ENCODE assay signal across 28 mouse cellular contexts in the genomic region with DNA sequence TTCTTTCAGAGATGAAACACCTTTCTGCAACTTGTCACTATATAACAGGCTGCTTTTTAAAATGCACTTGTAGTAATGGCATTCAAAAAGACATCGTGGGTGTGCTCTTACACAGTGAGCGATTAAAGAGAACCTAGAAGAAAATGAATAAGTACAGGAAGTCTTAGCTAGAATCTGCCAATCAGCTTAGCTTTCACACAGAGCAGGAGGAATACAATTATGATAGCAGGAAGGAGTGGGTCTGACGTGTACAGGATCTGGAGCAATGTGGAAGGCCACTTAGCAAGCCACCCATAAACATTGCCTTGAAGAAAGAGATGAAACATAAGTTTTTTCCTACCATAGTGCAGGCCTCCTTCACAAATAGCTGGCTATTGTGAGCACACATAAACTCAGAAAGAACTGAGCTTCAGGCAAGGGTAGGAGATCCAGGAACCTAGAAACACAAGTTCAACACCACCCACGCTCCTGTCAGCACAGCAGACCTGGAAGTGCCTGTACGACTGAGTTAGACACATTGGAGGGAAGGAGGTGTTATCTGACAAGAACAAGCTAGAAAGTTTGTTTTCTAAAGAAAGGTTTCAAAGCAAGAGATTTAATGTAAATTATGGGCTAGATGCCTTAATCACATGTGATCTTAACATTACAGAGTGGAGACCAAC. TPM values are rescaled to one million over a fixed set of nuclear protein-coding genes. Genes with fewer than 3 reads are reported as not detected.
DNase-seq lines count a peak whose midpoint lies in the region; ATAC-seq lines count a peak whose summit lies in the region.
"Had no signal": no experiment of that assay in that cellular context is flagged by ENCODE, and none has a peak within 500 bp of the region (broad histone marks: within the 10 kb centered on the region; RNA-seq: fewer than 3 reads in every experiment).

No protein-coding gene starts in this region.

- H3K4me1 ChIP-seq in forebrain, embryonic 16.5 days (replicated peaks; ENCODE audit: control insufficient read depth, insufficient read depth, low read length), result no peaks in the 10 kb centered on the region
- H3K4me1 ChIP-seq in forebrain, embryonic 15.5 days, result no peaks in the 10 kb centered on the region
- H3K4me1 ChIP-seq in midbrain, embryonic 11.5 days (ENCODE audit: control insufficient read depth, insufficient read depth, low read length), result no peaks in the 10 kb centered on the region
- H3K4me1 ChIP-seq in midbrain, embryonic 15.5 days, result 0 out of 2 replicates have a peak, but pooled peaks cover 6% of the 10 kb centered on the region
- H3K4me1 ChIP-seq: embryonic facial prominence, embryonic 10.5 days; embryonic facial prominence, embryonic 13.5 days had no signal

- H3K36me3 ChIP-seq in forebrain, embryonic 16.5 days (ENCODE audit: control insufficient read depth, insufficient read depth), result peaks cover 52% of the 10 kb centered on the region
- H3K36me3 ChIP-seq in forebrain, embryonic 15.5 days, result peaks cover 71% of the 10 kb centered on the region
- peaks cover 16% of the 10 kb centered on the region for H3K36me3 ChIP-seq in midbrain, embryonic 11.5 days (ENCODE audit: control insufficient read depth, insufficient read depth, low read length)
- H3K36me3 ChIP-seq in midbrain, embryonic 15.5 days (replicated peaks), result peaks cover 32% of the 10 kb centered on the region
- H3K36me3 ChIP-seq: G1E had no signal

- H3K9ac ChIP-seq in forebrain, embryonic 16.5 days (replicated peaks; ENCODE audit: low read depth, low read length), result no peak overlapping the region
- H3K9ac ChIP-seq in forebrain, embryonic 15.5 days (replicated peaks), result no peak overlapping the region
- no peak overlapping the region for H3K9ac ChIP-seq in midbrain, embryonic 11.5 days (ENCODE audit: low read length)
- H3K9ac ChIP-seq in midbrain, embryonic 15.5 days, result no peak overlapping the region
- H3K9ac ChIP-seq: embryonic facial prominence, embryonic 13.5 days; forebrain, embryonic 12.5 days; hindbrain, embryonic 13.5 days had no signal

- WGBS in forebrain, embryonic 16.5 days, result 82% methylated on average over 5 of the region's 5 CpGs
- WGBS in forebrain, embryonic 15.5 days, result 84% methylated on average over 5 of the region's 5 CpGs
- WGBS in midbrain, embryonic 11.5 days, result 94% methylated on average over 5 of the region's 5 CpGs
- WGBS in midbrain, embryonic 15.5 days, result 91% methylated on average over 5 of the region's 5 CpGs

- 0 out of 2 replicates have a peak, but pooled peaks have one; percentile 18 for ATAC-seq in forebrain, embryonic 16.5 days
- ATAC-seq in forebrain, embryonic 15.5 days (replicated peaks), result no peak
- no peak for ATAC-seq in midbrain, embryonic 11.5 days (ENCODE audit: low FRiP score)
- ATAC-seq in midbrain, embryonic 15.5 days (replicated peaks), result no peak
- ATAC-seq in inflammation-experienced regulatory T-cells, adult 6 months, result no peak
- ATAC-seq: hindbrain, embryonic 16.5 days; intestine, embryonic 16.5 days; Patski had no signal

- H3K4me3 ChIP-seq in forebrain, embryonic 16.5 days (replicated peaks; ENCODE audit: low read length), result no peak overlapping the region
- H3K4me3 ChIP-seq in forebrain, embryonic 15.5 days, result no peak overlapping the region
- H3K4me3 ChIP-seq in midbrain, embryonic 11.5 days (ENCODE audit: low read depth, low read length), result no peak overlapping the region
- no peak overlapping the region for H3K4me3 ChIP-seq in midbrain, embryonic 15.5 days
- H3K4me3 ChIP-seq: embryonic facial prominence, embryonic 10.5 days; embryonic facial prominence, embryonic 13.5 days; erythroblast, embryonic 14.5 days; forebrain, embryonic 12.5 days; gastrocnemius, adult 2 months; hindbrain, embryonic 10.5 days; hindbrain, embryonic 13.5 days had no signal

- DNase-seq in frontal cortex, adult 2 months (ENCODE audit: extremely low spot score in 1 of 2, low spot score in 1 of 2), result peak; percentile 55 to 64
- no peak for DNase-seq in frontal cortex, postnatal 14 days (ENCODE audit: low spot score in 2 of 2)
- peak; percentile 72 for DNase-seq in midbrain, embryonic 11.5 days (ENCODE audit: low spot score, missing footprints)
- DNase-seq in telencephalon, adult 2 months (ENCODE audit: low read depth, low spot score), result peak; percentile 43
- DNase-seq: adrenal gland, postnatal 10 days; adrenal gland, postnatal 36 days; cerebellum, adult 11 months; cerebellum, adult 9-11 months; gastrocnemius, adult 2 months; gastrocnemius, postnatal 14 days had no signal

- H3K4me2 ChIP-seq in forebrain, embryonic 16.5 days (ENCODE audit: low read length), result no peak overlapping the region
- no peak overlapping the region for H3K4me2 ChIP-seq in forebrain, embryonic 15.5 days (replicated peaks)
- no peak overlapping the region for H3K4me2 ChIP-seq in midbrain, embryonic 11.5 days
- H3K4me2 ChIP-seq in midbrain, embryonic 15.5 days, result no peak overlapping the region
- H3K4me2 ChIP-seq: embryonic facial prominence, embryonic 13.5 days; forebrain, embryonic 12.5 days; heart, embryonic 11.5 days; hindbrain, embryonic 13.5 days had no signal

- H3K9me3 ChIP-seq in forebrain, embryonic 16.5 days (ENCODE audit: control insufficient read depth, low read length), result no peaks in the 10 kb centered on the region
- no peaks in the 10 kb centered on the region for H3K9me3 ChIP-seq in forebrain, embryonic 15.5 days
- H3K9me3 ChIP-seq in midbrain, embryonic 11.5 days (ENCODE audit: control insufficient read depth, low read length), result no peaks in the 10 kb centered on the region
- no peaks in the 10 kb centered on the region for H3K9me3 ChIP-seq in midbrain, embryonic 15.5 days
- H3K9me3 ChIP-seq: embryonic facial prominence, embryonic 10.5 days; forebrain, embryonic 12.5 days; G1E; hindbrain, embryonic 13.5 days had no signal

- no peak overlapping the region for H3K27ac ChIP-seq in forebrain, embryonic 16.5 days (ENCODE audit: low read length)
- no peak overlapping the region for H3K27ac ChIP-seq in forebrain, embryonic 15.5 days (replicated peaks)
- H3K27ac ChIP-seq in midbrain, embryonic 11.5 days (ENCODE audit: low read depth, low read length), result no peak overlapping the region
- H3K27ac ChIP-seq in midbrain, embryonic 15.5 days, result no peak overlapping the region
- H3K27ac ChIP-seq: embryonic facial prominence, embryonic 10.5 days; embryonic facial prominence, embryonic 13.5 days; forebrain, embryonic 12.5 days; gastrocnemius, adult 2 months; hindbrain, embryonic 10.5 days; hindbrain, embryonic 13.5 days had no signal

- H3K27me3 ChIP-seq in forebrain, embryonic 16.5 days (replicated peaks; ENCODE audit: control insufficient read depth, insufficient read depth, low read length), result no peaks in the 10 kb centered on the region
- no peaks in the 10 kb centered on the region for H3K27me3 ChIP-seq in forebrain, embryonic 15.5 days
- no peaks in the 10 kb centered on the region for H3K27me3 ChIP-seq in midbrain, embryonic 11.5 days (ENCODE audit: control insufficient read depth, insufficient read depth, low read length)
- H3K27me3 ChIP-seq in midbrain, embryonic 15.5 days (replicated peaks), result no peaks in the 10 kb centered on the region
- H3K27me3 ChIP-seq: CH12.LX; embryonic facial prominence, embryonic 13.5 days; forebrain, embryonic 12.5 days; hindbrain, embryonic 13.5 days; Patski had no signal

RNA-seq across cellular contexts. Expression of gene Tagln3, which starts 9.8 kb away (rescaled TPM):
- 455 and 473 TPM in 2 replicates for polyA plus RNA-seq in forebrain, embryonic 16.5 days (2015; fragmentation: Nextera tagmentation; extraction: Ambion mirVana)
- 490 and 501 TPM in 2 replicates for polyA plus RNA-seq in forebrain, embryonic 15.5 days (2015; fragmentation: Nextera tagmentation; extraction: Ambion mirVana)
- 452 and 462 TPM in 2 replicates for polyA plus RNA-seq in frontal cortex, adult 2 months (2012; rRNA removed)
- polyA plus RNA-seq in midbrain, embryonic 11.5 days (2014; fragmentation: Nextera tagmentation; extraction: Ambion mirVana), result 320 and 334 TPM in 2 replicates
- 390 and 409 TPM in 2 replicates for polyA plus RNA-seq in midbrain, embryonic 15.5 days (2015; fragmentation: Nextera tagmentation; extraction: Ambion mirVana)
- polyA plus RNA-seq in inflammation-experienced regulatory T-cells, adult 6 months (2017; shearing (Covaris generic)), result 1 to 10 TPM in 1 of 3 experiments, under 1 TPM in 1, not detected in 1; 0.55 to 1.1 TPM
- polyA plus RNA-seq: G1E had no signal

RNA-seq across cellular contexts. Expression of gene Tmprss7, which starts 21.2 kb away (rescaled TPM):
- polyA plus RNA-seq in forebrain, embryonic 16.5 days (2015; fragmentation: Nextera tagmentation; extraction: Ambion mirVana), result 0.58 and 0.75 TPM in 2 replicates
- polyA plus RNA-seq in forebrain, embryonic 15.5 days (2015; fragmentation: Nextera tagmentation; extraction: Ambion mirVana), result 0.39 and 0.65 TPM in 2 replicates
- 2.7 and 2.8 TPM in 2 replicates for polyA plus RNA-seq in frontal cortex, adult 2 months (2012; rRNA removed)
- polyA plus RNA-seq in midbrain, embryonic 11.5 days (2014; fragmentation: Nextera tagmentation; extraction: Ambion mirVana), result 0.18 and 0.32 TPM in 2 replicates
- 0.59 and 0.72 TPM in 2 replicates for polyA plus RNA-seq in midbrain, embryonic 15.5 days (2015; fragmentation: Nextera tagmentation; extraction: Ambion mirVana)
- not detected for polyA plus RNA-seq in inflammation-experienced regulatory T-cells, adult 6 months (2017; shearing (Covaris generic))
- polyA plus RNA-seq: erythroblast, embryonic 14.5 days; G1E; heart, embryonic 14.5 days; heart, postnatal 0 days; Patski had no signal

RNA-seq across cellular contexts. Expression of gene Abhd10, which starts 28.1 kb away (rescaled TPM):
- polyA plus RNA-seq in forebrain, embryonic 16.5 days (2015; fragmentation: Nextera tagmentation; extraction: Ambion mirVana), result 42.1 and 42.7 TPM in 2 replicates
- polyA plus RNA-seq in forebrain, embryonic 15.5 days (2015; fragmentation: Nextera tagmentation; extraction: Ambion mirVana), result 39.8 and 43.3 TPM in 2 replicates
- polyA plus RNA-seq in frontal cortex, adult 2 months (2012; rRNA removed), result 27.0 and 29.9 TPM in 2 replicates
- polyA plus RNA-seq in midbrain, embryonic 11.5 days (2014; fragmentation: Nextera tagmentation; extraction: Ambion mirVana), result 48.2 and 48.5 TPM in 2 replicates
- 42.0 and 43.7 TPM in 2 replicates for polyA plus RNA-seq in midbrain, embryonic 15.5 days (2015; fragmentation: Nextera tagmentation; extraction: Ambion mirVana)
- polyA plus RNA-seq in inflammation-experienced regulatory T-cells, adult 6 months (2017; shearing (Covaris generic)), result 10 to 100 TPM; 22.7 to 25.9 (median 24.1) TPM

Comparison
In these comparisons a context has a peak if more than half of its experiments do, and no peak if none do; other contexts are left out.
1. DNase-seq: peak in frontal cortex, adult 2 months (2 of 2), midbrain, embryonic 11.5 days (single experiment) and telencephalon, adult 2 months (single experiment); none in frontal cortex, postnatal 14 days (0 of 2).
2. RNA of gene Tagln3, which starts 9.8 kb away (polyA plus RNA-seq): 490 to 501 TPM in forebrain, embryonic 15.5 days, 455 to 473 TPM in forebrain, embryonic 16.5 days, 452 to 462 TPM in frontal cortex, adult 2 months, 390 to 409 TPM in midbrain, embryonic 15.5 days and 320 to 334 TPM in midbrain, embryonic 11.5 days; 0.55 to 1.1 TPM in inflammation-experienced regulatory T-cells, adult 6 months; every median in the first group is over 100 times any median in the second.